Mouse (Mus musculus): ENCODE measurements around the gene Ctnna2. TPM values are rescaled to one million over a fixed set of nuclear protein-coding genes. Genes with fewer than 3 reads are reported as not detected.

The Ctnna2 gene
- total RNA-seq, 1 experiment from 2014 or later: not detected

GRCm38 (mm10) chr6:77400751-77401150, 578.7 kb downstream of the Ctnna2 start:
- ATAC-seq (replicated peaks in 1 of 2; ENCODE audit: insufficient read depth in 1 of 2, low FRiP score in 2 of 2, low TSS enrichment in 1 of 2, low read depth in 1 of 2, poor library complexity in 2 of 2, severe bottlenecking in 2 of 2): no peak

- ATAC-seq (replicated peaks in 1 of 2; ENCODE audit: insufficient read depth in 1 of 2, low FRiP score in 2 of 2, low TSS enrichment in 1 of 2, low read depth in 1 of 2, poor library complexity in 2 of 2, severe bottlenecking in 2 of 2): no peak
Observed at GRCm38 (mm10) chr6:77391663-77392062, 587.8 kb downstream of the Ctnna2 start.

- ATAC-seq (replicated peaks in 1 of 2; ENCODE audit: insufficient read depth in 1 of 2, low FRiP score in 2 of 2, low TSS enrichment in 1 of 2, low read depth in 1 of 2, poor library complexity in 2 of 2, severe bottlenecking in 2 of 2): no peak
Observed at GRCm38 (mm10) chr6:77381309-77381708, 598.2 kb downstream of the Ctnna2 start.

- ATAC-seq (replicated peaks in 1 of 2; ENCODE audit: insufficient read depth in 1 of 2, low FRiP score in 2 of 2, low TSS enrichment in 1 of 2, low read depth in 1 of 2, poor library complexity in 2 of 2, severe bottlenecking in 2 of 2): no peak
Observed at GRCm38 (mm10) chr6:77373132-77373531, 606.4 kb downstream of the Ctnna2 start.

- no peak for ATAC-seq (replicated peaks in 1 of 2; ENCODE audit: insufficient read depth in 1 of 2, low FRiP score in 2 of 2, low TSS enrichment in 1 of 2, low read depth in 1 of 2, poor library complexity in 2 of 2, severe bottlenecking in 2 of 2)
Observed at GRCm38 (mm10) chr6:77371147-77371546, 608.4 kb downstream of the Ctnna2 start.

GRCm38 (mm10) chr6:77358471-77358837, 621.0 kb downstream of the Ctnna2 start:
- ATAC-seq (replicated peaks in 1 of 2; ENCODE audit: insufficient read depth in 1 of 2, low FRiP score in 2 of 2, low TSS enrichment in 1 of 2, low read depth in 1 of 2, poor library complexity in 2 of 2, severe bottlenecking in 2 of 2): no peak

GRCm38 (mm10) chr6:77357748-77358470, 621.6 kb downstream of the Ctnna2 start:
- no peak for ATAC-seq (replicated peaks in 1 of 2; ENCODE audit: insufficient read depth in 1 of 2, low FRiP score in 2 of 2, low TSS enrichment in 1 of 2, low read depth in 1 of 2, poor library complexity in 2 of 2, severe bottlenecking in 2 of 2)

GRCm38 (mm10) chr6:77354826-77355225, 624.7 kb downstream of the Ctnna2 start:
- no peak for ATAC-seq (replicated peaks in 1 of 2; ENCODE audit: insufficient read depth in 1 of 2, low FRiP score in 2 of 2, low TSS enrichment in 1 of 2, low read depth in 1 of 2, poor library complexity in 2 of 2, severe bottlenecking in 2 of 2)

GRCm38 (mm10) chr6:77343781-77344180, 635.7 kb downstream of the Ctnna2 start:
- no peak for ATAC-seq (replicated peaks in 1 of 2; ENCODE audit: insufficient read depth in 1 of 2, low FRiP score in 2 of 2, low TSS enrichment in 1 of 2, low read depth in 1 of 2, poor library complexity in 2 of 2, severe bottlenecking in 2 of 2)

GRCm38 (mm10) chr6:77335537-77335936, 644.0 kb downstream of the Ctnna2 start:
- ATAC-seq (replicated peaks in 1 of 2; ENCODE audit: insufficient read depth in 1 of 2, low FRiP score in 2 of 2, low TSS enrichment in 1 of 2, low read depth in 1 of 2, poor library complexity in 2 of 2, severe bottlenecking in 2 of 2): no peak

- no peak for ATAC-seq (replicated peaks in 1 of 2; ENCODE audit: insufficient read depth in 1 of 2, low FRiP score in 2 of 2, low TSS enrichment in 1 of 2, low read depth in 1 of 2, poor library complexity in 2 of 2, severe bottlenecking in 2 of 2)
Observed at GRCm38 (mm10) chr6:77324748-77325147, 654.8 kb downstream of the Ctnna2 start.

- no peak for ATAC-seq (replicated peaks in 1 of 2; ENCODE audit: insufficient read depth in 1 of 2, low FRiP score in 2 of 2, low TSS enrichment in 1 of 2, low read depth in 1 of 2, poor library complexity in 2 of 2, severe bottlenecking in 2 of 2)
Observed at GRCm38 (mm10) chr6:77324327-77324726, 655.2 kb downstream of the Ctnna2 start.

- ATAC-seq (replicated peaks in 1 of 2; ENCODE audit: insufficient read depth in 1 of 2, low FRiP score in 2 of 2, low TSS enrichment in 1 of 2, low read depth in 1 of 2, poor library complexity in 2 of 2, severe bottlenecking in 2 of 2): no peak
Observed at GRCm38 (mm10) chr6:77306796-77307195, 672.7 kb downstream of the Ctnna2 start.

GRCm38 (mm10) chr6:77301305-77301704, 678.2 kb downstream of the Ctnna2 start:
- no peak for ATAC-seq (replicated peaks in 1 of 2; ENCODE audit: insufficient read depth in 1 of 2, low FRiP score in 2 of 2, low TSS enrichment in 1 of 2, low read depth in 1 of 2, poor library complexity in 2 of 2, severe bottlenecking in 2 of 2)

GRCm38 (mm10) chr6:77291415-77291814, 688.1 kb downstream of the Ctnna2 start:
- ATAC-seq (replicated peaks in 1 of 2; ENCODE audit: insufficient read depth in 1 of 2, low FRiP score in 2 of 2, low TSS enrichment in 1 of 2, low read depth in 1 of 2, poor library complexity in 2 of 2, severe bottlenecking in 2 of 2): no peak

GRCm38 (mm10) chr6:77288402-77288801, 691.1 kb downstream of the Ctnna2 start:
- no peak for ATAC-seq (replicated peaks in 1 of 2; ENCODE audit: insufficient read depth in 1 of 2, low FRiP score in 2 of 2, low TSS enrichment in 1 of 2, low read depth in 1 of 2, poor library complexity in 2 of 2, severe bottlenecking in 2 of 2)

GRCm38 (mm10) chr6:77286317-77286716, 693.2 kb downstream of the Ctnna2 start:
- ATAC-seq (replicated peaks in 1 of 2; ENCODE audit: insufficient read depth in 1 of 2, low FRiP score in 2 of 2, low TSS enrichment in 1 of 2, low read depth in 1 of 2, poor library complexity in 2 of 2, severe bottlenecking in 2 of 2): no peak

- ATAC-seq (replicated peaks in 1 of 2; ENCODE audit: insufficient read depth in 1 of 2, low FRiP score in 2 of 2, low TSS enrichment in 1 of 2, low read depth in 1 of 2, poor library complexity in 2 of 2, severe bottlenecking in 2 of 2): no peak
Observed at GRCm38 (mm10) chr6:77278794-77279193, 700.7 kb downstream of the Ctnna2 start.

GRCm38 (mm10) chr6:77265163-77265562, 714.3 kb downstream of the Ctnna2 start:
- no peak for ATAC-seq (replicated peaks in 1 of 2; ENCODE audit: insufficient read depth in 1 of 2, low FRiP score in 2 of 2, low TSS enrichment in 1 of 2, low read depth in 1 of 2, poor library complexity in 2 of 2, severe bottlenecking in 2 of 2)

All from hematopoietic stem cell, adult 5-6 weeks (primary cell).